In genomic region chr17:70870581-70870980, GRCm38 (mm10) we compare ENCODE assay signal across 25 mouse cellular contexts. TPM values are rescaled to one million over a fixed set of nuclear protein-coding genes. Genes with fewer than 3 reads are reported as not detected.
DNase-seq lines count a peak whose midpoint lies in the region; ATAC-seq and TF ChIP-seq lines count a peak whose summit lies in the region.
"Had no signal": no experiment of that assay in that cellular context is flagged by ENCODE, and none has a peak within 500 bp of the region (broad histone marks: within the 10 kb centered on the region; RNA-seq: fewer than 3 reads in every experiment).

No protein-coding gene starts in this region.

- TF ChIP-seq CTCF in ES-Bruce4 (IDR thresholded peaks at IDR 0.05; ENCODE audit: low read depth, low read length) (no peak), MEL (IDR thresholded peaks at IDR 0.05 in 2 of 3, conservative IDR thresholded peaks at IDR 0.05 in 1 of 3; ENCODE audit: control insufficient read depth in 1 of 3, insufficient read depth in 1 of 3, low read depth in 2 of 3, low read length in 3 of 3, poor library complexity in 1 of 3, severe bottlenecking in 1 of 3) (no peak)

- no peak overlapping the region for H3K4me2 ChIP-seq in midbrain, embryonic 14.5 days (ENCODE audit: low read length)
- no peak overlapping the region for H3K4me2 ChIP-seq in heart, embryonic 12.5 days
- H3K4me2 ChIP-seq: embryonic facial prominence, embryonic 12.5 days; embryonic facial prominence, embryonic 15.5 days; forebrain, embryonic 12.5 days; forebrain, embryonic 15.5 days; hindbrain, embryonic 12.5 days; hindbrain, embryonic 15.5 days had no signal

- no peak for TF ChIP-seq RAD21 in MEL (IDR thresholded peaks at IDR 0.05; ENCODE audit: low read depth, low read length)

- no peak overlapping the region for H3K4me3 ChIP-seq in midbrain, embryonic 10.5 days
- no peak overlapping the region for H3K4me3 ChIP-seq in midbrain, embryonic 14.5 days (replicated peaks; ENCODE audit: low read depth, low read length)
- H3K4me3 ChIP-seq in ES-Bruce4 (ENCODE audit: low read depth, low read length) (peak overlapping the region; percentile 35), MEL (ENCODE audit: control insufficient read depth in 1 of 2, insufficient read depth in 1 of 2, low read depth in 2 of 2, low read length in 2 of 2) (no peak overlapping the region)
- no peak overlapping the region for H3K4me3 ChIP-seq in heart, embryonic 12.5 days
- H3K4me3 ChIP-seq: embryonic facial prominence, embryonic 12.5 days; embryonic facial prominence, embryonic 15.5 days; forebrain, embryonic 12.5 days; forebrain, embryonic 15.5 days; heart, adult 2 months; heart, embryonic 10.5 days; hindbrain, embryonic 12.5 days; hindbrain, embryonic 15.5 days had no signal

- no peak for ATAC-seq in midbrain, embryonic 14.5 days (ENCODE audit: low FRiP score, low TSS enrichment)
- ATAC-seq in heart, embryonic 12.5 days (ENCODE audit: insufficient number of reproducible peaks, low FRiP score): no peak
- ATAC-seq: forebrain, embryonic 15.5 days; intestine, postnatal 0 days had no signal

- 92% methylated on average over 4 of the region's 4 CpGs for WGBS in midbrain, embryonic 10.5 days
- 100% methylated on average over 4 of the region's 4 CpGs for WGBS in midbrain, embryonic 14.5 days
- whole genome bisulfite sequencing in heart, embryonic 12.5 days: 84% methylated on average over 4 of the region's 4 CpGs

- H3K27ac ChIP-seq in midbrain, embryonic 10.5 days (replicated peaks): peak overlapping the region; percentile 65
- no peak overlapping the region for H3K27ac ChIP-seq in midbrain, embryonic 14.5 days (replicated peaks; ENCODE audit: low read depth, low read length)
- H3K27ac ChIP-seq in ES-Bruce4 (ENCODE audit: insufficient read depth, low read length): peak overlapping the region; percentile 42
- H3K27ac ChIP-seq in MEL (ENCODE audit: control insufficient read depth, low read depth, low read length): no peak overlapping the region
- no peak overlapping the region for H3K27ac ChIP-seq in heart, embryonic 12.5 days (ENCODE audit: poor library complexity, severe bottlenecking)
- H3K27ac ChIP-seq: embryonic facial prominence, embryonic 12.5 days; embryonic facial prominence, embryonic 15.5 days; forebrain, embryonic 12.5 days; forebrain, embryonic 15.5 days; heart, adult 2 months; heart, embryonic 10.5 days; hindbrain, embryonic 12.5 days; hindbrain, embryonic 15.5 days had no signal

- H3K4me1 ChIP-seq in midbrain, embryonic 10.5 days: peaks cover 35% of the 10 kb centered on the region
- peaks cover 18% of the 10 kb centered on the region; the same call in 1 of the 2 replicates for H3K4me1 ChIP-seq in midbrain, embryonic 14.5 days (ENCODE audit: control insufficient read depth, insufficient read depth, low read length)
- H3K4me1 ChIP-seq in ES-Bruce4 (ENCODE audit: control insufficient read depth, insufficient read depth, low read length) (no peaks in the 10 kb centered on the region), MEL (ENCODE audit: control insufficient read depth in 1 of 2, insufficient read depth in 2 of 2, low read length in 2 of 2) (peaks cover 0 to 19% of the 10 kb centered on the region in 2 experiments; a peak in 1 of 4 replicates)
- H3K4me1 ChIP-seq in heart, embryonic 12.5 days (replicated peaks): 0 out of 2 replicates have a peak, but pooled peaks cover 8% of the 10 kb centered on the region

- TF ChIP-seq EP300 in ES-Bruce4 (IDR thresholded peaks at IDR 0.05; ENCODE audit: insufficient read depth, low read depth, low read length): 0 out of 2 replicates have a peak, but pooled peaks have one; percentile 19
- no peak for TF ChIP-seq EP300 in MEL (IDR thresholded peaks at IDR 0.05; ENCODE audit: low read depth in 1 of 2, low read length in 2 of 2)

- peaks cover 4% of the 10 kb centered on the region; the same call in 1 of the 2 replicates for H3K79me2 ChIP-seq in MEL (ENCODE audit: control insufficient read depth, insufficient read depth, low read length, poor library complexity)

- no peaks in the 10 kb centered on the region for H3K27me3 ChIP-seq in midbrain, embryonic 10.5 days (ENCODE audit: low read depth, poor library complexity, severe bottlenecking)
- H3K27me3 ChIP-seq in midbrain, embryonic 14.5 days (ENCODE audit: control insufficient read depth, insufficient read depth, low read length): no peaks in the 10 kb centered on the region
- H3K27me3 ChIP-seq in ES-Bruce4 (ENCODE audit: control insufficient read depth, insufficient read depth, low read length, poor library complexity, severe bottlenecking) (no peaks in the 10 kb centered on the region), MEL (ENCODE audit: control insufficient read depth in 1 of 2, insufficient read depth in 2 of 2, low read length in 2 of 2) (no peaks in the 10 kb centered on the region)
- no peaks in the 10 kb centered on the region for H3K27me3 ChIP-seq in heart, embryonic 12.5 days (replicated peaks)
- H3K27me3 ChIP-seq: CH12.LX; embryonic facial prominence, embryonic 12.5 days; embryonic facial prominence, embryonic 15.5 days; forebrain, embryonic 15.5 days; hindbrain, embryonic 12.5 days; hindbrain, embryonic 15.5 days had no signal

- no peak for DNase-seq in midbrain, embryonic 10.5 days (ENCODE audit: low spot score)
- no peak for DNase-seq in midbrain, embryonic 14.5 days
- peak; percentile 31 for DNase-seq in MEL (ENCODE audit: low read depth, low spot score)
- DNase-seq in kidney, adult 8-10 months: no peak
- DNase-seq in cerebellum, postnatal 14 days: no peak
- DNase-seq: adrenal gland, adult 2 months; adrenal gland, postnatal 25 days; B cell, adult 2 months; cerebellum, adult 11-12 months; cerebellum, adult 8-10 months; cerebellum, postnatal 10 days; gastrocnemius, postnatal 10 days; gastrocnemius, postnatal 36 days; heart, adult 2 months had no signal

- no peaks in the 10 kb centered on the region for H3K36me3 ChIP-seq in midbrain, embryonic 10.5 days
- no peaks in the 10 kb centered on the region for H3K36me3 ChIP-seq in midbrain, embryonic 14.5 days (ENCODE audit: control insufficient read depth, insufficient read depth, low read length)
- H3K36me3 ChIP-seq in ES-Bruce4 (ENCODE audit: control insufficient read depth, insufficient read depth, low read length, poor library complexity, severe bottlenecking): no peaks in the 10 kb centered on the region
- peaks cover 0 to 10% of the 10 kb centered on the region in 2 experiments; a peak in 2 of 4 replicates for H3K36me3 ChIP-seq in MEL (ENCODE audit: control insufficient read depth in 1 of 2, insufficient read depth in 2 of 2, low read length in 2 of 2)
- H3K36me3 ChIP-seq in heart, embryonic 12.5 days: no peaks in the 10 kb centered on the region
- H3K36me3 ChIP-seq: embryonic facial prominence, embryonic 12.5 days; embryonic facial prominence, embryonic 15.5 days; forebrain, embryonic 12.5 days; forebrain, embryonic 15.5 days; heart, embryonic 10.5 days; hindbrain, embryonic 12.5 days; hindbrain, embryonic 15.5 days had no signal

- TF ChIP-seq POLR2A in ES-Bruce4 (IDR thresholded peaks at IDR 0.05; ENCODE audit: insufficient read depth, low read length): no peak
- no peak for TF ChIP-seq POLR2A in MEL (IDR thresholded peaks at IDR 0.05; ENCODE audit: control insufficient read depth in 1 of 2, insufficient read depth in 1 of 2, low read depth in 1 of 2, low read length in 2 of 2, poor library complexity in 1 of 2)

- H3K9ac ChIP-seq in midbrain, embryonic 14.5 days (replicated peaks; ENCODE audit: low read length): no peak overlapping the region
- no peak overlapping the region for H3K9ac ChIP-seq in ES-Bruce4 (ENCODE audit: low read depth, poor library complexity, severe bottlenecking)
- H3K9ac ChIP-seq in MEL (ENCODE audit: control insufficient read depth, low read depth, low read length, poor library complexity, severe bottlenecking): no peak overlapping the region
- no peak overlapping the region for H3K9ac ChIP-seq in heart, embryonic 12.5 days
- H3K9ac ChIP-seq: embryonic facial prominence, embryonic 12.5 days; embryonic facial prominence, embryonic 15.5 days; forebrain, embryonic 12.5 days; forebrain, embryonic 15.5 days; hindbrain, embryonic 12.5 days; hindbrain, embryonic 15.5 days had no signal

- H3K9me3 ChIP-seq in midbrain, embryonic 10.5 days (replicated peaks): no peaks in the 10 kb centered on the region
- H3K9me3 ChIP-seq in midbrain, embryonic 14.5 days (ENCODE audit: control insufficient read depth, low read length): no peaks in the 10 kb centered on the region
- 0 out of 2 replicates have a peak, but pooled peaks cover 8% of the 10 kb centered on the region for H3K9me3 ChIP-seq in ES-Bruce4 (replicated peaks; ENCODE audit: control insufficient read depth, insufficient read depth, low read length, poor library complexity, severe bottlenecking)
- no peaks in the 10 kb centered on the region for H3K9me3 ChIP-seq in MEL (replicated peaks; ENCODE audit: insufficient read depth, low read length)
- H3K9me3 ChIP-seq in heart, embryonic 12.5 days (replicated peaks): no peaks in the 10 kb centered on the region
- H3K9me3 ChIP-seq: embryonic facial prominence, embryonic 12.5 days; embryonic facial prominence, embryonic 15.5 days; forebrain, embryonic 12.5 days; forebrain, embryonic 15.5 days; heart, embryonic 10.5 days; hindbrain, embryonic 12.5 days; hindbrain, embryonic 15.5 days had no signal

TF ChIP-seq in MEL, 35 proteins besides CTCF, POLR2A, EP300 and RAD21:
- TF ChIP-seq MAZ (IDR thresholded peaks at IDR 0.05; ENCODE audit: low read depth, low read length) (no peak), MXI1 (IDR thresholded peaks at IDR 0.05; ENCODE audit: low read depth, low read length) (no peak)

RNA-seq across cellular contexts. Expression of gene Tgif1, which starts 17.2 kb away (rescaled TPM):
- polyA plus RNA-seq in midbrain, embryonic 10.5 days (2016; fragmentation: Nextera tagmentation; extraction: Ambion mirVana): 72.9 and 73.6 TPM in 2 replicates
- polyA plus RNA-seq in midbrain, embryonic 14.5 days (2014; fragmentation: Nextera tagmentation; extraction: Ambion mirVana): 9.8 and 16.5 TPM in 2 replicates
- polyA plus RNA-seq in ES-Bruce4 (2011; ENCODE audit: insufficient read depth, insufficient read length, low read depth, missing spikeins) (218 and 227 TPM in 2 replicates), MEL (2012; ENCODE audit: insufficient read depth in 1 of 2, insufficient read length in 2 of 2, low read depth in 1 of 2, low replicate concordance in 2 of 2, missing spikeins in 1 of 2) (10 to 100 TPM in 1 of 2 experiments, not detected in 1; 29.5 TPM)
- 9.1 and 10.9 TPM in 2 replicates for total RNA-seq in MEL (2012; rRNA removed)
- 35.8 and 38.6 TPM in 2 replicates for polyA plus RNA-seq in heart, embryonic 12.5 days (2016; fragmentation: Nextera tagmentation; extraction: Ambion mirVana)

Comparison
In these comparisons a context has a peak if more than half of its experiments do, and no peak if none do; other contexts are left out.
1. H3K27ac ChIP-seq: peak in midbrain, embryonic 10.5 days (single experiment) and ES-Bruce4 (single experiment); none in midbrain, embryonic 14.5 days (single experiment), MEL (single experiment) and heart, embryonic 12.5 days (single experiment).